Mouse (Mus musculus) MEL (cell line): Measurements from ENCODE around the gene Dlg2. TPM values are rescaled to one million over a fixed set of nuclear protein-coding genes. Genes with fewer than 3 reads are reported as not detected.

Experiments used
- DNase-seq: peaks from one replicate; pipeline ENCODE4 v3.0.0; 2011; ENCODE audit warnings: low read depth, low spot score
- H3K27ac ChIP-seq: 2 replicates; pipeline ENCODE4 v1.5.1; 2012; ENCODE audit warnings: low read depth, mild to moderate bottlenecking, control low read depth, low read length, moderate library complexity; ENCODE audit not compliant: control insufficient read depth
- H3K27me3 ChIP-seq, 2 experiments: fragments of 150-350 bp in 1 of 2; sonication (generic) in 1 of 2; 2 replicates each; pipeline ENCODE4 v1.6.1; 2012; ENCODE audit warnings: low read length in 2 of 2, mild to moderate bottlenecking in 2 of 2, improper control_type of control experiment in 1 of 2, moderate library complexity in 1 of 2; ENCODE audit not compliant: insufficient read depth in 2 of 2, control insufficient read depth in 1 of 2
- H3K36me3 ChIP-seq, 2 experiments: 2 replicates each; pipeline ENCODE4 v1.6.1; 2012 to 2014; ENCODE audit warnings: low read length in 2 of 2, improper control_type of control experiment in 1 of 2, inconsistent platforms in 1 of 2, mild to moderate bottlenecking in 1 of 2; ENCODE audit not compliant: insufficient read depth in 2 of 2, control insufficient read depth in 1 of 2
- H3K4me1 ChIP-seq, 2 experiments: fragments of 150-350 bp in 1 of 2; sonication (generic) in 1 of 2; 2 replicates each; pipeline ENCODE4 v1.6.1; 2012; ENCODE audit warnings: low read length in 2 of 2, improper control_type of control experiment in 1 of 2, mild to moderate bottlenecking in 1 of 2; ENCODE audit not compliant: insufficient read depth in 2 of 2, control insufficient read depth in 1 of 2
- H3K4me3 ChIP-seq, 2 experiments: fragments of 150-350 bp in 1 of 2; sonication (generic) in 1 of 2; 2 replicates each; pipeline ENCODE4 v1.5.1; 2012; ENCODE audit warnings: low read depth in 2 of 2, low read length in 2 of 2, mild to moderate bottlenecking in 2 of 2, moderate library complexity in 2 of 2, control low read depth in 1 of 2, improper control_type of control experiment in 1 of 2; ENCODE audit not compliant: control insufficient read depth in 1 of 2, insufficient read depth in 1 of 2
- H3K79me2 ChIP-seq: 2 replicates; pipeline ENCODE4 v1.6.1; 2012; ENCODE audit warnings: mild to moderate bottlenecking, low read length, moderate library complexity; ENCODE audit not compliant: control insufficient read depth, poor library complexity, insufficient read depth
- H3K9ac ChIP-seq: 2 replicates; pipeline ENCODE4 v1.6.1; 2012; ENCODE audit warnings: low read depth, mild to moderate bottlenecking, control low read depth, low read length, moderate library complexity; ENCODE audit not compliant: control insufficient read depth, poor library complexity, severe bottlenecking
- H3K9me3 ChIP-seq: fragments of 150-350 bp; sonication (generic); replicated peaks from 2 replicates; pipeline ENCODE4 v1.6.1; 2012; ENCODE audit warnings: mild to moderate bottlenecking, low read length, improper control_type of control experiment, moderate library complexity; ENCODE audit not compliant: insufficient read depth
- BHLHE40 ChIP-seq: IDR thresholded peaks from 2 replicates; pipeline ENCODE4 v1.6.1; 2012; ENCODE audit warnings: low read depth, mild to moderate bottlenecking, inconsistent platforms, low read length, improper control_type of control experiment, borderline replicate concordance
- CHD2 ChIP-seq: IDR thresholded peaks from 2 replicates; pipeline ENCODE4 v1.6.1; 2011; ENCODE audit warnings: low read length, improper control_type of control experiment
- CTCF ChIP-seq, 3 experiments: IDR thresholded peaks in 2 of 3; conservative IDR thresholded peaks in 1 of 3; 2 replicates each; pipeline ENCODE4 v1.5.1; 2011 to 2012; ENCODE audit warnings: low read length in 3 of 3, low read depth in 2 of 3, mild to moderate bottlenecking in 2 of 3, improper control_type of control experiment in 1 of 3, inconsistent platforms in 1 of 3, mixed read lengths in 1 of 3, moderate library complexity in 1 of 3; ENCODE audit not compliant: control insufficient read depth in 1 of 3, insufficient read depth in 1 of 3, poor library complexity in 1 of 3, severe bottlenecking in 1 of 3
- EP300 ChIP-seq, 2 experiments: IDR thresholded peaks; 2 replicates each; pipeline ENCODE4 v1.6.1; 2011; ENCODE audit warnings: improper control_type of control experiment in 2 of 2, low read length in 2 of 2, low read depth in 1 of 2, mild to moderate bottlenecking in 1 of 2
- JUND ChIP-seq: IDR thresholded peaks from 2 replicates; pipeline ENCODE4 v1.6.1; 2011; ENCODE audit warnings: low read depth, mild to moderate bottlenecking, improper control_type of control experiment, low read length
- KAT2A ChIP-seq: conservative IDR thresholded peaks from 2 replicates; pipeline ENCODE4 v1.6.1; 2012; ENCODE audit warnings: low read depth, low read length, improper control_type of control experiment, inconsistent platforms
- MAX ChIP-seq: IDR thresholded peaks from 2 replicates; pipeline ENCODE4 v1.6.1; 2011; ENCODE audit warnings: low read length, improper control_type of control experiment
- MAZ ChIP-seq: IDR thresholded peaks from 2 replicates; pipeline ENCODE4 v1.6.1; 2012; ENCODE audit warnings: low read depth, mild to moderate bottlenecking, inconsistent platforms, low read length, improper control_type of control experiment
- MEF2A ChIP-seq: IDR thresholded peaks from 2 replicates; pipeline ENCODE4 v1.6.1; 2014; ENCODE audit warnings: low read depth, mild to moderate bottlenecking, inconsistent platforms, low read length, improper control_type of control experiment; ENCODE audit not compliant: poor library complexity, insufficient replicate concordance, severe bottlenecking; ENCODE audit errors: extremely low read depth
- MYC ChIP-seq: IDR thresholded peaks from 2 replicates; pipeline ENCODE4 v1.6.1; 2011; ENCODE audit warnings: low read depth, mild to moderate bottlenecking, low read length, improper control_type of control experiment, moderate library complexity
- NELFE ChIP-seq: IDR thresholded peaks from 2 replicates; pipeline ENCODE4 v1.6.1; 2011; ENCODE audit warnings: low read depth, low read length, improper control_type of control experiment
- NRF1 ChIP-seq: IDR thresholded peaks from 2 replicates; pipeline ENCODE4 v1.6.1; 2014; ENCODE audit warnings: low read depth, mild to moderate bottlenecking, inconsistent platforms, low read length, improper control_type of control experiment, moderate library complexity; ENCODE audit not compliant: poor library complexity, insufficient read depth, severe bottlenecking
- POLR2AphosphoS2 ChIP-seq: IDR thresholded peaks from 2 replicates; pipeline ENCODE4 v1.6.1; 2011; ENCODE audit warnings: low read length, improper control_type of control experiment
- POLR2AphosphoS5 ChIP-seq: IDR thresholded peaks from 2 replicates; pipeline ENCODE4 v1.6.1; 2012; ENCODE audit warnings: low read depth, borderline replicate concordance, mild to moderate bottlenecking, inconsistent platforms, low read length, moderate library complexity, mixed read lengths
- RCOR1 ChIP-seq: IDR thresholded peaks from 2 replicates; pipeline ENCODE4 v1.6.1; 2012; ENCODE audit warnings: low read depth, mild to moderate bottlenecking, inconsistent platforms, low read length, improper control_type of control experiment
- SMC3 ChIP-seq: IDR thresholded peaks from 2 replicates; pipeline ENCODE4 v1.6.1; 2011; ENCODE audit warnings: low read depth, low read length, improper control_type of control experiment
- TAL1 ChIP-seq: IDR thresholded peaks from 2 replicates; pipeline ENCODE4 v1.6.1; 2012; ENCODE audit warnings: mild to moderate bottlenecking, inconsistent platforms, low read length, moderate library complexity, mixed read lengths
- TBP ChIP-seq: IDR thresholded peaks from 2 replicates; pipeline ENCODE4 v1.8.0; 2011; ENCODE audit warnings: low read depth, low read length, improper control_type of control experiment
- TCF12 ChIP-seq: IDR thresholded peaks from 2 replicates; pipeline ENCODE4 v1.6.1; 2014; ENCODE audit warnings: low read depth, mild to moderate bottlenecking, inconsistent platforms, low read length, improper control_type of control experiment, moderate library complexity
- USF1 ChIP-seq: IDR thresholded peaks from 2 replicates; pipeline ENCODE4 v1.6.1; 2014; ENCODE audit warnings: low read depth, mild to moderate bottlenecking, inconsistent platforms, low read length, improper control_type of control experiment, moderate library complexity
- ZKSCAN1 ChIP-seq: IDR thresholded peaks from 2 replicates; pipeline ENCODE4 v1.6.1; 2012; ENCODE audit warnings: low read depth, mild to moderate bottlenecking, inconsistent platforms, low read length, improper control_type of control experiment, moderate library complexity
- ZMIZ1 ChIP-seq: IDR thresholded peaks from 2 replicates; pipeline ENCODE4 v1.6.1; 2012; ENCODE audit warnings: low read depth, mild to moderate bottlenecking, inconsistent platforms, low read length, improper control_type of control experiment, moderate library complexity
- polyA plus RNA-seq, 2 experiments: library from polyadenylated mRNA; stranded (reverse) in 1 of 2; unstranded in 1 of 2; fragments of >175 nt in 1 of 2; fragments of >200 nt in 1 of 2; gene quantifications; 2 replicates each; pipeline versions ENCODE4 v1.2.1 to v1.2.4; 2012; ENCODE audit warnings: low replicate concordance in 2 of 2, low read depth in 1 of 2; ENCODE audit not compliant: insufficient read length in 2 of 2, insufficient read depth in 1 of 2, missing spikeins in 1 of 2
- total RNA-seq: library from RNA; depleted of rRNA; stranded (reverse); fragments of 300-350 nt; gene quantifications from 2 replicates; pipeline ENCODE4 v1.2.3, GENCODE M21; 2012

The Dlg2 gene
- total and polyA plus RNA-seq, 3 experiments: 0.04 TPM; not detected in 2

GRCm38 (mm10) chr7:91369821-91370321 lies 893.4 kb downstream of the Dlg2 start:
- Histone ChIP-seq H3K9me3 (no peaks in the 10 kb centered on the region), H3K27ac (no peak overlapping the region), H3K4me1 (no peaks in the 10 kb centered on the region), H3K4me3 (no peak overlapping the region), H3K36me3 (no peaks in the 10 kb centered on the region), H3K9ac (no peak overlapping the region), H3K27me3 (no peaks in the 10 kb centered on the region), H3K79me2 (no peaks in the 10 kb centered on the region)
- no peak for DNase-seq
- TF ChIP-seq MAX (no peak), TCF12 (no peak), POLR2AphosphoS5 (no peak), TBP (no peak), MAZ (no peak), ZMIZ1 (no peak), NRF1 (no peak), CHD2 (no peak), ZKSCAN1 (no peak), BHLHE40 (no peak), CTCF (IDR thresholded peaks at IDR 0.05 in 2 of 3, conservative IDR thresholded peaks at IDR 0.05 in 1 of 3; ENCODE audit: control insufficient read depth in 1 of 3, insufficient read depth in 1 of 3, low read depth in 2 of 3, low read length in 3 of 3, poor library complexity in 1 of 3, severe bottlenecking in 1 of 3) (no peak), MEF2A (no peak), EP300 (IDR thresholded peaks at IDR 0.05; ENCODE audit: low read depth in 1 of 2, low read length in 2 of 2) (no peak), SMC3 (no peak)

DNA sequence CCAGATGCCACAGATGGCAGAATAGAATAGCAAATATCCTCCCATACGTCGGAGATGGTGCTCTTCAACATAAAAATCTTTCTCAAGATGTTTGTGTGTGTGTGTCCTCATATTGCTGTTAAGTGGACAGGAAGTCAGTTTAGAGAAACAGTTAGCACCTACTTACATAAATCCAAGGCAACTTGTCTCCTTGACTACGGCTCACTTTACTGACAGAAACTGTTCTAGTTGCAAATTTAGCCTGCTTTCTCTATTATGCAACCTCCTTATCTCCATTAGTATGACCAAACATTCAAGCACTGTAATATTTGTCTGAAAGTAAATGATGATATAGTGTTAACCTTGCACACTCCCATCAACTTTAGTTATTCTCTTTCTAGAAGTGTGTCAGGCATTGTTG lies 905.8 kb downstream of the Dlg2 start:
- H3K27ac ChIP-seq: no peak overlapping the region
- no peaks in the 10 kb centered on the region for H3K36me3 ChIP-seq
- no peaks in the 10 kb centered on the region for H3K9me3 ChIP-seq
- H3K9ac ChIP-seq: no peak overlapping the region
- TF ChIP-seq USF1: no peak
- TF ChIP-seq MYC: no peak
- no peak for TF ChIP-seq TCF12
- no peak for TF ChIP-seq TAL1
- no peak for TF ChIP-seq KAT2A
- no peak for TF ChIP-seq NELFE
- TF ChIP-seq POLR2AphosphoS2: no peak
- no peak for TF ChIP-seq NRF1
- TF ChIP-seq MAX: no peak
- no peak for TF ChIP-seq ZKSCAN1
- no peak for TF ChIP-seq RCOR1
- no peak for TF ChIP-seq JUND
- TF ChIP-seq ZMIZ1: no peak
- TF ChIP-seq, all 39 proteins: peak for 0
- no peak for DNase-seq
- Histone ChIP-seq H3K27me3 (no peaks in the 10 kb centered on the region), H3K79me2 (no peaks in the 10 kb centered on the region), H3K4me1 (no peaks in the 10 kb centered on the region), H3K4me3 (no peak overlapping the region)
